Comparison of ENCODE assay signal across 23 mouse cellular contexts in genomic region chr13:25554962-25555361, GRCm38 (mm10).
DNase-seq lines count a peak whose midpoint lies in the region; ATAC-seq and TF ChIP-seq lines count a peak whose summit lies in the region.
"Had no signal": no experiment of that assay in that cellular context is flagged by ENCODE, and none has a peak within 500 bp of the region (broad histone marks: within the 10 kb centered on the region; RNA-seq: fewer than 3 reads in every experiment).

No protein-coding gene starts in this region.

- H3K4me2 ChIP-seq in forebrain, embryonic 14.5 days (ENCODE audit: low read length) = no peak overlapping the region
- no peak overlapping the region for H3K4me2 ChIP-seq in forebrain, embryonic 12.5 days
- H3K4me2 ChIP-seq in hindbrain, embryonic 16.5 days (ENCODE audit: low read length) = no peak overlapping the region
- no peak overlapping the region for H3K4me2 ChIP-seq in hindbrain, embryonic 11.5 days (replicated peaks; ENCODE audit: low read depth, low read length)
- no peak overlapping the region for H3K4me2 ChIP-seq in hindbrain, postnatal 0 days (ENCODE audit: low read depth, low read length)

- no peak for TF ChIP-seq POLR2A in brain, embryonic 14.5 days (IDR thresholded peaks at IDR 0.05; ENCODE audit: borderline replicate concordance, extremely low read depth, insufficient read depth, insufficient read length, poor library complexity, severe bottlenecking)

- no peak overlapping the region for H3K4me3 ChIP-seq in forebrain, embryonic 14.5 days (ENCODE audit: low read depth, low read length)
- H3K4me3 ChIP-seq in forebrain, embryonic 12.5 days (replicated peaks) = no peak overlapping the region
- H3K4me3 ChIP-seq in hindbrain, embryonic 10.5 days = no peak overlapping the region
- H3K4me3 ChIP-seq in hindbrain, embryonic 16.5 days (ENCODE audit: low read length) = no peak overlapping the region
- H3K4me3 ChIP-seq in hindbrain, embryonic 11.5 days (ENCODE audit: low read depth, low read length) = no peak overlapping the region
- H3K4me3 ChIP-seq in hindbrain, postnatal 0 days (ENCODE audit: low read length) = no peak overlapping the region

- no peaks in the 10 kb centered on the region for H3K27me3 ChIP-seq in forebrain, embryonic 14.5 days (replicated peaks; ENCODE audit: control insufficient read depth, insufficient read depth, low read length)
- no peaks in the 10 kb centered on the region for H3K27me3 ChIP-seq in forebrain, embryonic 12.5 days
- H3K27me3 ChIP-seq in hindbrain, embryonic 10.5 days (ENCODE audit: insufficient read depth, poor library complexity, severe bottlenecking) = no peaks in the 10 kb centered on the region
- no peaks in the 10 kb centered on the region for H3K27me3 ChIP-seq in hindbrain, embryonic 16.5 days (replicated peaks; ENCODE audit: control insufficient read depth, insufficient read depth, low read length)
- H3K27me3 ChIP-seq in hindbrain, embryonic 11.5 days (ENCODE audit: control insufficient read depth, insufficient read depth, low read length) = no peaks in the 10 kb centered on the region
- no peaks in the 10 kb centered on the region for H3K27me3 ChIP-seq in hindbrain, postnatal 0 days (ENCODE audit: insufficient read depth, low read length)
- H3K27me3 ChIP-seq: CH12.LX, Patski had no signal

- no peaks in the 10 kb centered on the region for H3K9me3 ChIP-seq in forebrain, embryonic 14.5 days (replicated peaks; ENCODE audit: control insufficient read depth, low read length)
- H3K9me3 ChIP-seq in forebrain, embryonic 12.5 days = no peaks in the 10 kb centered on the region
- H3K9me3 ChIP-seq in hindbrain, embryonic 10.5 days = no peaks in the 10 kb centered on the region
- no peaks in the 10 kb centered on the region for H3K9me3 ChIP-seq in hindbrain, embryonic 16.5 days (ENCODE audit: control insufficient read depth, low read length)
- no peaks in the 10 kb centered on the region for H3K9me3 ChIP-seq in hindbrain, embryonic 11.5 days (ENCODE audit: control insufficient read depth, low read length)
- no peaks in the 10 kb centered on the region for H3K9me3 ChIP-seq in hindbrain, postnatal 0 days (ENCODE audit: low read length)
- H3K9me3 ChIP-seq: G1E had no signal

- H3K27ac ChIP-seq in forebrain, embryonic 14.5 days (ENCODE audit: low read depth, low read length) = no peak overlapping the region
- no peak overlapping the region for H3K27ac ChIP-seq in forebrain, embryonic 12.5 days
- H3K27ac ChIP-seq in hindbrain, embryonic 10.5 days = peak overlapping the region; percentile 56; the same call in 1 of the 2 replicates
- H3K27ac ChIP-seq in hindbrain, embryonic 16.5 days (ENCODE audit: low read depth, low read length) = no peak overlapping the region
- no peak overlapping the region for H3K27ac ChIP-seq in hindbrain, embryonic 11.5 days (ENCODE audit: low read depth, low read length)
- no peak overlapping the region for H3K27ac ChIP-seq in hindbrain, postnatal 0 days

- no peak overlapping the region for H3K9ac ChIP-seq in forebrain, embryonic 14.5 days (ENCODE audit: low read length)
- no peak overlapping the region for H3K9ac ChIP-seq in forebrain, embryonic 12.5 days
- no peak overlapping the region for H3K9ac ChIP-seq in hindbrain, embryonic 16.5 days (ENCODE audit: low read depth, low read length)
- no peak overlapping the region for H3K9ac ChIP-seq in hindbrain, embryonic 11.5 days (ENCODE audit: low read depth, low read length)
- H3K9ac ChIP-seq in hindbrain, postnatal 0 days (replicated peaks; ENCODE audit: low read length) = no peak overlapping the region

- DNase-seq in forebrain, embryonic 14.5 days (ENCODE audit: low spot score) = peak; percentile 25
- DNase-seq in hindbrain, embryonic 10.5 days (ENCODE audit: low spot score) = peak; percentile 32
- peak; percentile 32 for DNase-seq in hindbrain, embryonic 11.5 days (ENCODE audit: low spot score)
- DNase-seq in hindbrain, postnatal 0 days (ENCODE audit: low spot score) = no peak
- DNase-seq in brain, embryonic 14.5 days (ENCODE audit: low read depth) = peak; percentile 63
- DNase-seq in kidney, postnatal 36 days = no peak
- DNase-seq: adrenal gland, adult 2 months; adrenal gland, adult 8-10 months; adrenal gland, postnatal 10 days; adrenal gland, postnatal 14 days; adrenal gland, postnatal 25 days; adrenal gland, postnatal 36 days; B cell, adult 2 months; cerebellum, adult 11 months; cerebellum, adult 11-12 months; cerebellum, adult 18-20 months had no signal

- ATAC-seq in forebrain, embryonic 14.5 days = peak; percentile 48; the same call in 1 of the 2 replicates
- no peak for ATAC-seq in forebrain, embryonic 12.5 days (ENCODE audit: low FRiP score)
- ATAC-seq in hindbrain, embryonic 16.5 days = no peak
- peak; percentile 59; the same call in 1 of the 2 replicates for ATAC-seq in hindbrain, embryonic 11.5 days (ENCODE audit: low FRiP score)
- ATAC-seq in hindbrain, postnatal 0 days = no peak
- ATAC-seq: activated CD4-positive, CD25-positive, alpha-beta regulatory T cell, adult 4 months; CD4-positive, CD25-positive, alpha-beta regulatory T cell, adult 4 months; Patski had no signal

- no peaks in the 10 kb centered on the region for H3K36me3 ChIP-seq in forebrain, embryonic 14.5 days (ENCODE audit: control insufficient read depth, insufficient read depth, low read length)
- H3K36me3 ChIP-seq in forebrain, embryonic 12.5 days (replicated peaks) = no peaks in the 10 kb centered on the region
- H3K36me3 ChIP-seq in hindbrain, embryonic 10.5 days = no peaks in the 10 kb centered on the region
- H3K36me3 ChIP-seq in hindbrain, embryonic 16.5 days (ENCODE audit: control insufficient read depth, insufficient read depth, low read length) = no peaks in the 10 kb centered on the region
- H3K36me3 ChIP-seq in hindbrain, embryonic 11.5 days (ENCODE audit: control insufficient read depth, insufficient read depth, low read length) = no peaks in the 10 kb centered on the region
- no peaks in the 10 kb centered on the region for H3K36me3 ChIP-seq in hindbrain, postnatal 0 days (ENCODE audit: insufficient read depth, low read length)
- H3K36me3 ChIP-seq: G1E had no signal

- WGBS in forebrain, embryonic 14.5 days = 58% methylated on average over 6 of the region's 6 CpGs
- WGBS in forebrain, embryonic 12.5 days = 56% methylated on average over 6 of the region's 6 CpGs
- 45% methylated on average over 6 of the region's 6 CpGs for WGBS in hindbrain, embryonic 10.5 days
- 37% methylated on average over 6 of the region's 6 CpGs for WGBS in hindbrain, embryonic 16.5 days
- WGBS in hindbrain, embryonic 11.5 days = 60% methylated on average over 6 of the region's 6 CpGs
- 41% methylated on average over 6 of the region's 6 CpGs for WGBS in hindbrain, postnatal 0 days

- H3K4me1 ChIP-seq in forebrain, embryonic 14.5 days (ENCODE audit: control insufficient read depth, insufficient read depth, low read length) = no peaks in the 10 kb centered on the region
- H3K4me1 ChIP-seq in forebrain, embryonic 12.5 days = no peaks in the 10 kb centered on the region
- peaks cover 18% of the 10 kb centered on the region; the same call in 1 of the 2 replicates for H3K4me1 ChIP-seq in hindbrain, embryonic 10.5 days (replicated peaks)
- no peaks in the 10 kb centered on the region for H3K4me1 ChIP-seq in hindbrain, embryonic 16.5 days (ENCODE audit: control insufficient read depth, insufficient read depth, low read depth, low read length)
- H3K4me1 ChIP-seq in hindbrain, embryonic 11.5 days (replicated peaks; ENCODE audit: control insufficient read depth, insufficient read depth, low read length) = no peaks in the 10 kb centered on the region
- no peaks in the 10 kb centered on the region for H3K4me1 ChIP-seq in hindbrain, postnatal 0 days (ENCODE audit: insufficient read depth, low read length)

- no peak for TF ChIP-seq CTCF in hindbrain, postnatal 0 days (IDR thresholded peaks at IDR 0.05; ENCODE audit: low read depth)
- TF ChIP-seq CTCF in brain, embryonic 14.5 days (IDR thresholded peaks at IDR 0.05; ENCODE audit: borderline replicate concordance, extremely low read depth, insufficient read depth, insufficient read length) = no peak

Comparison
In these comparisons a context has a peak if more than half of its experiments do, and no peak if none do; other contexts are left out.
1. ATAC-seq: peak in forebrain, embryonic 14.5 days (single experiment) and hindbrain, embryonic 11.5 days (single experiment); none in forebrain, embryonic 12.5 days (single experiment), hindbrain, embryonic 16.5 days (single experiment) and hindbrain, postnatal 0 days (single experiment).
2. DNase-seq: peak in forebrain, embryonic 14.5 days (single experiment), hindbrain, embryonic 10.5 days (single experiment), hindbrain, embryonic 11.5 days (single experiment) and brain, embryonic 14.5 days (single experiment); none in hindbrain, postnatal 0 days (single experiment) and kidney, postnatal 36 days (0 of 2).